Mouse (Mus musculus): ENCODE measurements around the gene Hba-x. TPM values are rescaled to one million over a fixed set of nuclear protein-coding genes. Genes with fewer than 3 reads are reported as not detected.

Hba-x gene
- total RNA-seq, 2 experiments from 2014 or later, result not detected

DNA sequence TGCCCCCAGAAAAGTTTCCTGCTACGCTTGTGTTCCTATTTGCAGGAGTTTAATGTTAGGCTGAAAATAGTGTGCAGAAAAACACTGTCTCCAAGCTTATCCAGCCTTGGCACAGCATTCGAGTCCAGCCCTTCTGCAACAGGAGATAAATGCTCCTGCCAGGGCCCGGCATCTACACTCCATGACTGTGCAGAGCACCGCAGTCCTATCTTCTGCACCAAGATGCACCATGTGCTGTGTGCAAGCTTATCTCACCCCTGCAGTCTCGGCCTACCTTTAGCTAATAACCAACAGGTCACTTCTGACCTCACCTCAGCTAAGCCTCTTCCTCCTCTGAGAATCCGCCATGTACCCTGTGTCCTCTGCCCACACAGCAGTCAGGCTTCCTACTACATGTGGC, 30.6 kb upstream of the Hba-x start:
- intact Hi-C loops (cut with DNase I), result no loop called here
- DNase-seq, result no peak

DNA sequence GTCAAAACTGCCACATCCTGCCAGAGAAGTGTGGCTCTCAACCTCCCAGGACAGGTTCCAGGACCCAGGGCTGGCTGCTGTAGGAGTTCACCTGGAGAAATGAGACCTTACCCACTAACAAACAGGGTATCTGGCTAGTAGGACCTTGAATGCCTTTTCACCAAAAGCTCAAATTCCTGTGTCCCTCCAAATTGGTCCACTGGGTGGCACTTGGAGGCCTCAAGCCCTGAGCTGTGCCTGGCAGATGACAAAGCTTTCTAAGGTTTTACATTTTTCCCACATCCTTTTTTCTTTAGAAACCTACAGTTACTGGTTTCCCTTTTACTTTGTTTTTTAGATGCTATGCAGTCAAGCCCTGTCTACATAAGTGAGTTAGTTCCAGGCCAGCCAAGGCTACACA, 29.1 kb upstream of the Hba-x start:
- no peak for DNase-seq

DNA sequence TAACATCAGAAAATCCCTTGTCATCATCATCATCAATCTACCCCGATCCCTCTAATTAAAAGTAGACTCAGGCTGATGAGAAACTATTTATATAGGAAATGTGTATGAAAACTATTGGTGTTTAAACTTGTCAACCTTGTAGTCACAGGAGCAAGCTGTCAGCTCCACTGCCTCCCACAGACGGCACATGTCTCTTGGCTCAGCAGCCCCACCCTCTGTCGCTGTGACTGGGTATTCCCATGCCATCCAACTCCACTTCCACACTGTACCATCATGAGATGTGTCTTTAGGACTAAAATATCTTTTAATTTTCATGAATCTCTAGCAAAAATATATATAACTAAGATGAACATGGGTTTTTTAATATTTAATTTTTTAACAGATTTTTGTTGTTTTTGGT, 27.9 kb upstream of the Hba-x start:
- DNase-seq, result no peak
- intact Hi-C loops (cut with DNase I), result no loop called here

More for the DNA sequence above, 29.1 kb upstream of the Hba-x start:
- intact Hi-C loops (cut with DNase I), result no loop called here

DNA sequence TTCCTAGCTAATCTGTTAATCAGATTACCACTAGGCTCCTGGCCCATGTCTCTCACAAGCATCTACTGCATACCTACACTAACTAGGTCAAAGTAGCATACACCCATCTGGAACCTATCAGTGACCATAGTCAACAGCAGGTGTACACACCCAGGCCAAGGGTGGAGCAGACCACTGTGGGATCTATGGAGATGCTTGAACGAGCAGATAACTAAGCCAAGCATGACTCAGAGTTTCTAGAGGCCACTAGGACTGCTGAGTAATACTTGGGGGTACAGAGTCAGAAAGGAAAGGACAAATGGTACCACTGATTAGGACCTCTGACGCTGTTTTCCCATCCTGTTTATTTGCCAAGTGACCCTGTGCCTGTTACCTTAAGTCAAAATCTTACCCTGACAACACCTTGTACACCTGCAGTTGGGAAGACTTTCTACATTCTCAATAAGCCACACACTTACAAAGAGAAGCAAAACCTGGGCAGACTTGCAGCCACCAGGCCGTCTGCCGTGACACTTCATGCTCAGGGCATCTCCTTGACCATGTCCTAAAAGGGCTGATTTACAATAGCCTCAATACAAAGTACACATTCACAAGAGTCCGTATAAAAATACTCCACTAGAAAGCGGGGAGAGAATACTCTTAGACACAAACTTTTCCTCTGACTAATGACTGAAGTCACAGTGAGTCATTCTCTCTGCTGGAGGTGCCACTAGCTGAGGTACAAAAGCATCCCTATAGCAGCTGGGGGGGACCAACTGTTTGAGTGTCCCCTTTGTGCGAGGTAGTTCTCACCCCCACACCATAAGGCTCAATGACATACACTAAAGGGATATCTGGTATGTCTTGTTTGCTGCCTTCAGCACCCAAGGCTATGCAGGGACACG, 25.1 kb upstream of the Hba-x start:
- no peak for DNase-seq
- intact Hi-C loops (cut with DNase I), result no loop called here

DNA sequence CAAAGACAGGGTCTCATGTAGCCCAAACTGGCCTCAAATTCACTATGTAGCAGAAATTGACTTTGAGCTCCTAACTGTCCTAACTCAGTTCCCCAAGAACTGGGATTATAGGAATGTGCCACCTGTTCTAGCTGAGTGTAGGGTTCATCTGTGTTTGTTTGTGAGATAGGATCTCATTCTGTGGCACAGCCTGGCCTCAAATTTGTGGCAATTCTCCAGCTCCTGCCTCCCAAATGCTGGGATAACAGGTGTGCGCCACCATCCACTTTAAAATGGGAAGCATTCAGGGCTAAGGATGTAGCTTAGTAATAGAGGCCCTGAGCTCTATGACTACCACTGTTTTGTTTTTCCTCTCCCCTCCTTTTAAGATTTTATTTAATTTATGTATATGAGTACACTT, 23.1 kb upstream of the Hba-x start:
- no peak for DNase-seq
- intact Hi-C loops (cut with DNase I), result no loop called here

DNA sequence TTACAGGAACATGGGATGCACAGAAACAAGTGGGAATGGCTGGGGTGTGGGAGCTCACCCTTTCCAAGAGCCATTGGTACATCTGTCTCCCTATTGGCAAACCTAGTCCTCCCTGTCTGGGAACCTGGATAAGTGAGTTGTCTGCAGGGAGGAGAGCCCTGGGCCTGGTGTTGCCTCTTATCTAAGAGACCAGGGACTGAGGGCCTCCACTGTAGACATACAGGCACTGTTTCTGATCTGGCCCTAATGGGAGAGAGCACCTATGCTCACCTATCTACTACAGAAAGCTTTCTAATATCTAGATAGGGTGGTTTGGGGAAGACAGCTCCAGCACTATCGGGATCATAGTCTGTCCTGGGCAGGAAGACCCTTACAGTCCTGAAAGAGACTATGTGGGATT, 20.1 kb upstream of the Hba-x start:
- no peak for DNase-seq
- intact Hi-C loops (cut with DNase I), result no loop called here

DNA sequence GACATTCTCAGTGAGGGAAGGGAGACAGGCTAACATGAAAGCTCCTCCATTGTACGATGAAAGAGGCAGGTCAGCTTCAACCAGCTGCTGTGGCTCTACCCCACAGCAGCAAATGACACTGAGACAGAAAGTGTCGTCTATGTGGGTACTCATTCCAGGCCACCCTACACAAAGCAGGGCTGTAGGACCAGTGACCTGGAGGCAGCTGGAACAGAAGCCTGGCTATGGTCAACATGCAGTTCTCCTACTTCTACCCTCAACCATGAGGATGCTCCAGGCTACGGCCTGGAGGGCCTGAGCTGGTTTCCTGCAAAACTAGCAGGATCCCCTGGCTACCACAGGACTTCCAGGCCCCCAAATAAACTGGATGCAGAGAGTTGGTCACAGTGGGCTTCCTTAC, 19.6 kb upstream of the Hba-x start:
- intact Hi-C loops (cut with DNase I), result no loop called here

DNA sequence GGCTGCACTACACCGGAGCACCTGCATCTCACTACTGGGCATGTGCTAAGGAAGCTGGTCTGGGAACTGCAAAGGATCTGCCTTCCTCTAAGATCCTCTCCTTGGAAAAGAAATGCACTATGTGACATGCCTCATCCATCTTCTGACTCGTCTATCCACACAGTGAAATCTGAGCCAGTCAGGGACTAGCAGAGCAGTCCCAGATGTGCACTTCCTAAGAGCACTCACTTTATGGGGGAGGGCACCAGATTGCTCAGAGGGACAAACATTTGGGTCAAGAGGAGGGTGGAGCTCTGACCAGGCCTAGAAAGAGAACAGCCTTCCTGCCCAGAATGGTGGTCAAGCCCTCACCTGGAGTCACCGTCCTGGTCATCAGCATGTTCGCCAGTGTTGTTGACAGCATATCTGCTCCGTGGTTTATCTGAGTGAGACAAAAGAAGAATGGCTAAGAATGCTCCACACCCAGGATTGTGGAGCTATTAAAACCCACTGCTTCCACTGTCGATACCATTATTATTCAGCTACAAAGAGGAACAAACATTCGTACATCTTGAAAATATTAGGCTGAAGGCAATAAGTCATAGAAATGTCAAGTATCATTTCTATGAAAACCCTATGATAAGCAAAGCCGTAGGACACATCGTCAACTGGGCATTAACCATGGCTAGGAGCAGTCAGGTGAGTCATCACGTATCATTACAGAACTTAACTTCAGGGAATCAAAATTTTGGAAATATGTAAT, 13.4 kb upstream of the Hba-x start:
- intact Hi-C loops (cut with DNase I), result no loop called here
- no peak for DNase-seq

More for the DNA sequence above, 19.6 kb upstream of the Hba-x start:
- no peak for DNase-seq

DNA sequence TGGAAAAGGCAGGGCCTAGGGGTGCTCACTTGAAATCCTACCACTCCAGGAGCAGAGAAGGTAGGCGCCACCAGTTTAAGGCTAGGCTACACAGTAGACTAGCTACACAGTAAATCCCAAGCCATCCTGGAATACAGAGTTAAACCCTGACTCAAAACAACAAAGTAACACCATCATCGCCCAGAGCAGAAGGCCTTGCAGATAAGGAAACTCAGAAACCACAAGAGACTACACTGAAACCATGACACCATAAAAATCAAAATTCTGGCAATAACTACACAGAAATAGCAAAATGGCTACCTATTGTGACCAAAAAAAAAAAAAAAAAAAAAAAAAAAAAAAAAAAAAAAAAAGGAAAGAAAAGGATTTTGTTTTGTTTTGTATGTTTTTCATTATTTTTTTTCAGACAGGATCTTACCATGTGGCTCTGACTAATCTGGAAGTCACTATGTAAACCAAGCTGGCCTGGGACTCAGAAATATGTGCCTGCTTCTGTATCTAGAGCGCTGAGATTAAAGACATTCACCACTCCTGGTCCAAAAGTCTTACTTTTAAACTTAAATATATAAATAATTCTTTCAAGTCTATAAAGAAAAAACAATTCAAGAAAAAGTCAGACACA, 11.0 kb upstream of the Hba-x start:
- intact Hi-C loops (cut with DNase I), result no loop called here
- DNase-seq, result no peak

DNA sequence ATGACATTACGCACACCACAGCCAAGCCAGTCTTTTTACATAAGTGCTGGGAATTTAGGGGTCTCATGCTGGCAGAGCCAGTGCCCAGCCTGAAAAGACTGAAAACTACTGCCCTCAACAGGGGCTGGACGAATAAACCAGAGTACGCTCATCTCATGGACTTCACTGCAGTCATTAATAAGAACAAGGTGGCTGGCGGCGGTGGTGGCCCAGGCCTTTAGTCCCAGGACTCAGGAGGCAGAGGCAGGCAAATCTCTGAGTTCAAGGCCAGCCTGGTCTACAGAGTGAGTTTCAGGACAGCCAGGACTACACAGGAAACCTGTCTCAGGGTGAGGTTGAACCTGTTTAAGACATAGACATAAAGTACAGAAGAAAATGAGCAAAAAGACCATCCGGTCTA, 10.0 kb upstream of the Hba-x start:
- DNase-seq, result no peak
- intact Hi-C loops (cut with DNase I), result no loop called here

DNA sequence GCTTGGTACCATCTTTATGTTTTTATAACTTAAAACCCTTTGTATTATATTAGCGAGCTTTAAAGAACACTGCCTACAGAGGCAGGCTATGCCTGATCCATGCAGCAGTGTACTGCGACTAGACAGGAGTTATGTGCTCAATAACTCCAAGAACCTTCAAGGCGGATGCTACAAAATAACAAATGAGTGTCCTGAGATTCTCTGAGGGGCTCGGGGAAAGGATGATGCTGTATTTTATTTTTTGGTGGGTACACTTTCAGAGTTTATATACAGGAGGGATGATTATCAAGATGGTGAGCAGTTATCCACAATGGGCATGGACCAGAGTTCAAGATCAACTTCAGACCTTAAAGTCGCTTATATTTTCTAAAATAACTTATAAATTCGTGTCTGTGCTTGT, 9.4 kb upstream of the Hba-x start:
- intact Hi-C loops (cut with DNase I), result no loop called here
- DNase-seq, result no peak

DNA sequence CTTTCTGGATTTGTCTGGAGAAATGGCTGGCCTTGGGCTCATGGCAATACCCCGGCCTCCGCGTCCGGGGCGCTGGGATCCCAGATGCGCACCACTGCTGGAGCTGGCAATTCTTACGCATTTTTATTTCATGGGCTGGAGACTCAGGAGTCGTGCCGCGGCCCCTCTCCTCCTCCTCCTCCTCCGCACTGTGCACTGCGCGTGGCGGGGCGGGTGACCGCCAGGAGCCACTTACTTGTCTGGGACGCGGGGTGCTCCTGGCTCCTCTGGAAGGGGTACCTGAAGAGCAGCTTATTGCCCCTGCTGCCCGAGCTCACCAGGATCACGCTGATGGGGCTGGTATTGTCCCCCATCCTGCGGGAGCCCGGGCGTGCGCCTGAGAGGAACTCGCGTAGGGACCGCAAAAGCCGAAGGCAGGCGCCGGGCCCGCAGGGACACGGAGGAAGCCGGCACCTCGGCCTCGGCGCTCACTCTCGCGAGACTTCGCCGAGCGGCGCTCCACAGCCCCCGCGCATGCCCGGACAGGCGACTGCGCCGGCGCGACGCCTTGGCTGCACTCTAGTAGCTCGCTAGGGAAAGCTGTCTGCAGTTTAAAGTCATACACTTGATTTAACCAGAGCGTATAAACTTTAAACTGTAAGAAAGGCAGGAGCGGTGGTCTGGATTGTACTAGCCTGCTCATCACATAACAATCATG, 8.9 kb upstream of the Hba-x start, which contains the start of gene Nprl3:
Nprl3 (minus strand) TSS at position 520 of the 697 bp plus-strand sequence.
- peak; percentile 96 to 98 for DNase-seq
- intact Hi-C loops (cut with DNase I), result no loop called here

DNA sequence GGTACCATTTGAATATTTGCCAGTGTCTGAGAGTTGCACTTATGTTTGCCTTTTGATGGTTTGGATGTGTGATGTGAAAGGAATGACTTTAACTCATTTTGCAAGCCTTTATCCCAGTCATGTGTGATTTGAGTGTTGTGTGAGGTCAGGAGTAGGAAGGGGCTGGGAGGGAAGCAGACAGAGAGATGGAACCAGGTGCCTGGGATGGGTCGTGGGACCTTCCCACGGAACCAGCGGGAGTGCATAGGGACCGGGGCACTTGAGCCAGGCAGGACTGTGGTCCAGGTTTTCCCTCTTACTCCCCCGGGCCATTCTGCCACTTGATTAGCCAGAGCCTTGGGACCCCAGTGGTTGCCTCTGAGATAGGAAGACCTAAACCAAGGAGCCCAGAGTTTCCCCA, 8.2 kb upstream of the Hba-x start:
- intact Hi-C loops (cut with DNase I), result no loop called here
- no peak for DNase-seq

DNA sequence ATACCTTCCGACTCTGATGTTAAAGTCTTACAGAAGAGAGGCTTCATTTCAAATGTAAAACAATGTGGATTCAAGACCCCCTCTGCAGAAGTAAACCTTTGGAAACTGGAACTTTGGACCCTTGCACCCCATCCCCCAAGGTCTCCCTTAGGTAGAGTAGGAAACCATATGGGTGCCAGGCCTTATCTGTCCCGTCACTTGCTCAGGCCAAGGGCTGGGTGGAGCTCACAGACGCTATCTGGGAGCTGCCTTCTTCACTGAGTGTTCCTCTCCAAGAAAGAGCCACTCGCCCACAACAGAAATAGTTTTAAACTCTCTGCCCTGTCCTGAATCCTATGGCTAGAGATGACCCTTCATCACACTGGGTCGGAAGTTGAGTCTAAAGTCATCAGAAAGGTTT, 7.2 kb upstream of the Hba-x start:
- DNase-seq, result no peak
- intact Hi-C loops (cut with DNase I), result no loop called here

DNA sequence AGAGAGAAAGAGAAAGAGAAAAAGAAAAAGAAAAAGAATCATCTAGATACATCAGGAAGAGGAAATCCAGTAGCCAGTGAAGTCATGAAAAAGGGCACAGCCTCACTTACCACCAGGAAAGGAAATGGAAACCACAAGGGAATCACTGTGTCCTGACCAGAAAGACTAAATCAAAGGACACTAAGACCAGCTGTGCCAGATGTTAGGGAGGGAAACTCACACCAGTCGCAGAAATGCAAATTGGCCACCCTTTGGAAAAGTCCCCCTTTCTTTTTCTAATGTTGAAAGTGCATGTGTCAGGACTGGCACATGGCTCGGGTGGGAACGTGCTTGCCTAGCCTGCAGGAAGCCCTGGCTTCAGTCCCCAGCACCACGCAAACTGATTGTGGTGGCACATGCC, 5.0 kb upstream of the Hba-x start:
- no peak for DNase-seq
- intact Hi-C loops (cut with DNase I), result no loop called here

DNA sequence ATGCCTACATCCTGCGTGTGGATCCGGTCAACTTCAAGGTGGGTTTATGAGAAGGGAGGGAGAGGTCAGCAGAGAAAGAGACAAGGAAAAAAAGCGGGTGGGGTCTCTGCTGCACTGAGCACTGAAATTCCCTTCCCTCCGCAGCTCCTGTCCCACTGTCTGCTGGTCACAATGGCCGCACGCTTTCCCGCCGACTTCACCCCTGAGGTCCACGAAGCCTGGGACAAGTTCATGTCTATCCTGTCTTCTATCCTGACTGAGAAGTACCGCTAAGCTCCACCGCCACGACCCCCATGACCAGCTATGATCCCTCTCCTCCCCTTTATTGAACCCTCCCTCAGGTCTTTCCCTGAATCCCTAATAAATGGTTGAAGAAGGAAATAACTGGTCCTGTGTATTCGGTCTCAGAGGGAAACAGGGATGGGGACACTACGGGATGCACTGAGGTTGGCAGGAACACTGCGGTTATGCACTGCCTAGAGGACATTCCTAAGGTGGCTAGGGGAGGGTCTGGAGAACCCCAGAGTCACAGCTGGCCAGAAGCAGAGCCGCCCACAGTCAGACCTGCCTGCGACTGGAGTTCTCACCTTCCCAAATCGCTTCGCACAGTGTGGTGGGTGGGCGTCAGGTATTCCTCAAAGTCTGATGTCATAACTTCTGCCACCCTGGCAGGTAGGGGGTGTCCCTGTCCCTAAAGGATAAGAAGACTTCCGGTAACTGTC, 1.7 kb downstream of the Hba-x start:
- DNase-seq, result no peak
- intact Hi-C loops (cut with DNase I), result no loop called here

DNA sequence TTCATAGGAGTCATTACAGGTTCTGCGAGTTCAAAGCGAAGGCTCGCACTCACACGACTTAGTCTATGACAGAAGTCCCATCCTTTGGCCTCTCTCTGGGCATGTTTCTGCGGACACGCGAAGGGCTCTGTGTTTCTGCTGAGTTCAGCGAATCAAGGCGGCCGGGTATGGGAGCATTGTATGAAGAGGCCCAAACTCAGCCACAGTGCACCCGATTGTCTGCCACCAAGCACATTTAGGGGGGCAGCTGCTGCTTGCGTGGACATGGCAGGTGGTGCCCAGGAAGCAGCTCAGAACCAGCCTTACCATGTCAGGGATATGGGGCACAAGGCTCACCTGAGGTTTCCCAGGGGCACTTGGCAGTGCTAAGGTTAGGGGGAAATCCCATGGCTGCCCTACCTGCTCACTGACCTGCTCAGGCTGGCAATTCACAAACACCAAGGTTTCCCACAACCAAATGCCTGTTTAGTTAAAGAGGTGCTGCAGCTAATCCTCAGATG, 2.3 kb downstream of the Hba-x start:
- DNase-seq, result no peak
- intact Hi-C loops (cut with DNase I), result no loop called here

DNA sequence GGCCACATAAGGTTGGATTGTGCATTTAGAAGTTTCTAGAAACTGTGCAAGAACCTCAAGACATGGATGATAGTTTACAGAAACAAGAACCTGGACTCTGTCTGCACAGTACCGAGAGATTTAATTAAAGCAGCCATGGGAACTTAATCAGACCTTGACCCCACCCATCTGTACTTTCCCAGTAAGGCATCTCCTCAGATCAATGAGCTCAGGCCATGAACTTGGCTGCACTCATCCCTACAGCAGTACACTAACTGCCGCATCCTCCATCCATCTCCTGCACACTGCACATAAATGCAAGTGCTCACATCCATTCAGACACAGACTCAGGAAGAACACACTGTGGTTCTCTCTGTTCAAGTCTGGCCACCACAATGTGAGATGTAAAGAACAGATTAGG, 4.4 kb downstream of the Hba-x start:
- intact Hi-C loops (cut with DNase I), result no loop called here
- no peak for DNase-seq

DNA sequence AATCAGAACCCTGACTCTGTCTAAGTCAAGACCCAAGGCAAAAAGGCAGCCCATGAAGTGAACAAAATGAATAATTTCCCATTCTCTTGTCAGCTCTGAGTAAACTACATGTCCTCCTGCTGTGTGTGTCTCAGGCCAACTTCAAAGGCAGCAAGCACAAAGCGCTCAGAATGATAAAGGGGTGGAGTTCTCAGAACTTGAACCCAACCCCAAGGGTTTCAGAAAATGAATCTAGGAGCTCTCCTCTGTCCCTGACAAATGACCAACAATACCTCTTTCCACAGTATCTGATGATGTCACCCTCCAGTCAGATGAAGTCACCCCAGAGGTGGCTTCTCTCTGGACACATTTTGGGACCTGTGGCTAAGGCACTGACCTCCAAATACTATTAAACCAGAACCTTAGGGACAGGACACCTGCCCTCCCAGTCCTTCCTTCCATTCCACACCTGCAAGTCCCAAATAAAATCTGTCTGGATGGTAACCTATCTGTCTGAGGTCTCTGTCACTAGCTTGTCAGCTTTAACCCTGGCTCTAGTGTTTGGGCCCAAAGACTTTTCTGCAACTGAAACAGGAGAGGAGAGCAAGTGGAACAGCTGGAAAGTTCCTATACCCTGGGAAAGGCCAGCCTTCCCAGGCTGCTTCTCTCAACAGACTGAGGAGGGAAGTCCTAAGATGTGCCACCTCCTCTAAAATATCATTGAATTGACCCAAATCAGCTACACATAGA, 5.4 kb downstream of the Hba-x start:
- intact Hi-C loops (cut with DNase I), result no loop called here

More for the DNA sequence above, 5.4 kb downstream of the Hba-x start:
- no peak for DNase-seq

Measured in heart, postnatal 36 days (tissue).